Mouse (Mus musculus) lung, postnatal 0 days (tissue): ENCODE measurements at regions not wholly inside any gene's neighbourhood (a gene's known extent, or its start where the extent isn't known, plus 50 kb on each side); places are given as distances from the start of the nearest gene placed in this dataset.

Source experiments
- CTCF ChIP-seq: IDR thresholded peaks from 2 replicates; pipeline ENCODE4 v1.5.1; 2016; ENCODE audit warnings: antibody characterized with exemption, mild to moderate bottlenecking
- EP300 ChIP-seq: IDR thresholded peaks from 2 replicates; pipeline ENCODE4 v1.6.1; 2016; ENCODE audit warnings: antibody characterized with exemption, mild to moderate bottlenecking, control low read depth

- no peak for TF ChIP-seq CTCF
- TF ChIP-seq EP300 = no peak
Measured at GRCm38 (mm10) chr9:94382293-94382692, 155.6 kb downstream of the 1190002N15Rik start.
